Mouse (Mus musculus) stomach, embryonic 16.5 days (tissue): Measurements from ENCODE around the gene Sorl1. TPM values are rescaled to one million over a fixed set of nuclear protein-coding genes. Genes with fewer than 3 reads are reported as not detected.

Source experiments
- ATAC-seq: fragments of 200-750 bp; cut with Nextera tagmentation; 2 replicates; pipeline ENCODE4 v1.8.0; 2017; ENCODE audit warnings: moderate number of reproducible peaks, moderate TSS enrichment; ENCODE audit not compliant: insufficient read depth, low FRiP score
- H3K27ac ChIP-seq: fragments of 300-500 bp; sonication (generic); 2 replicates; pipeline ENCODE4 v1.5.1; 2014; ENCODE audit warnings: low read length
- H3K27me3 ChIP-seq: fragments of 300-500 bp; sonication (generic); 2 replicates; pipeline ENCODE4 v1.6.1; 2014; ENCODE audit warnings: low read length, control low read depth, mixed read lengths; ENCODE audit not compliant: control insufficient read depth, insufficient read depth
- H3K36me3 ChIP-seq: fragments of 300-500 bp; sonication (generic); 2 replicates; pipeline ENCODE4 v1.6.1; 2014; ENCODE audit warnings: low read length; ENCODE audit not compliant: control insufficient read depth, insufficient read depth
- H3K4me1 ChIP-seq: fragments of 300-500 bp; sonication (generic); 2 replicates; pipeline ENCODE4 v1.6.1; 2014; ENCODE audit warnings: low read length, control low read depth, mixed read lengths; ENCODE audit not compliant: control insufficient read depth, insufficient read depth
- H3K4me2 ChIP-seq: fragments of 300-500 bp; sonication (generic); 2 replicates; pipeline ENCODE4 v1.6.1; 2014; ENCODE audit warnings: low read depth, low read length, mixed read lengths
- H3K4me3 ChIP-seq: fragments of 300-500 bp; sonication (generic); replicated peaks from 2 replicates; pipeline ENCODE4 v1.5.1; 2014; ENCODE audit warnings: mild to moderate bottlenecking, low read length
- H3K9ac ChIP-seq: fragments of 300-500 bp; sonication (generic); 2 replicates; pipeline ENCODE4 v1.6.1; 2014; ENCODE audit warnings: low read length
- H3K9me3 ChIP-seq: fragments of 300-500 bp; sonication (generic); replicated peaks from 2 replicates; pipeline ENCODE4 v1.6.1; 2016; ENCODE audit warnings: low read length, control low read depth; ENCODE audit not compliant: control insufficient read depth
- WGBS: fragments of 180-500 bp; shearing (Covaris S2); extraction: QIAGEN DNeasy Blood & Tissue Kit; methylation state at CpG from one replicate; pipeline ENCODE4 v1.1.7; 2014; 5-methylcytosine and 5-hydroxymethylcytosine counted together
- polyA plus RNA-seq: library from polyadenylated mRNA; unstranded; fragments of >200 nt; fragmentation: Nextera tagmentation; extraction: Ambion mirVana; gene quantifications from 2 replicates; pipeline ENCODE4 v1.2.1, GENCODE M21; 2015

Sorl1 gene
- polyA plus RNA-seq, 1 experiment from 2014 or later: 12.9 TPM

GRCm38 (mm10) chr9:42039000-42039992, 84.8 kb downstream of the Sorl1 start:
- no peaks in the 10 kb centered on the region for H3K9me3 ChIP-seq
- no peaks in the 10 kb centered on the region for H3K27me3 ChIP-seq
- H3K4me1 ChIP-seq: no peaks in the 10 kb centered on the region
- H3K36me3 ChIP-seq: no peaks in the 10 kb centered on the region
- no peak overlapping the region for H3K27ac ChIP-seq
- H3K4me3 ChIP-seq: no peak overlapping the region
- WGBS: 71% methylated on average over 18 of the region's 18 CpGs
- no peak overlapping the region for H3K9ac ChIP-seq
- no peak for ATAC-seq
- H3K4me2 ChIP-seq: no peak overlapping the region

- no peak for ATAC-seq
Measured at GRCm38 (mm10) chr9:42036885-42037284, 87.2 kb downstream of the Sorl1 start.

GRCm38 (mm10) chr9:42035995-42036394, 88.1 kb downstream of the Sorl1 start:
- Histone ChIP-seq H3K36me3 (no peaks in the 10 kb centered on the region), H3K4me2 (no peak overlapping the region), H3K4me3 (no peak overlapping the region), H3K27ac (no peak overlapping the region), H3K27me3 (no peaks in the 10 kb centered on the region), H3K9me3 (no peaks in the 10 kb centered on the region), H3K4me1 (no peaks in the 10 kb centered on the region), H3K9ac (no peak overlapping the region)
- 34% methylated on average over 5 of the region's 5 CpGs for WGBS
- ATAC-seq: no peak

More at GRCm38 (mm10) chr9:42036885-42037284, 87.2 kb downstream of the Sorl1 start:
- Histone ChIP-seq H3K9me3 (no peaks in the 10 kb centered on the region), H3K36me3 (no peaks in the 10 kb centered on the region), H3K27me3 (no peaks in the 10 kb centered on the region), H3K9ac (no peak overlapping the region), H3K27ac (no peak overlapping the region), H3K4me3 (no peak overlapping the region), H3K4me1 (no peaks in the 10 kb centered on the region), H3K4me2 (no peak overlapping the region)
- 90% methylated on average over 11 of the region's 11 CpGs for WGBS

- Histone ChIP-seq H3K4me3 (no peak overlapping the region), H3K36me3 (no peaks in the 10 kb centered on the region), H3K27me3 (no peaks in the 10 kb centered on the region), H3K9ac (no peak overlapping the region), H3K4me1 (no peaks in the 10 kb centered on the region), H3K27ac (no peak overlapping the region), H3K9me3 (no peaks in the 10 kb centered on the region), H3K4me2 (no peak overlapping the region)
- ATAC-seq: no peak
- WGBS: 54% methylated on average over 12 of the region's 12 CpGs
Measured at GRCm38 (mm10) chr9:42035213-42035765, 88.8 kb downstream of the Sorl1 start.

- H3K4me2 ChIP-seq: no peak overlapping the region
- no peaks in the 10 kb centered on the region for H3K27me3 ChIP-seq
- no peaks in the 10 kb centered on the region for H3K9me3 ChIP-seq
- no peak for ATAC-seq
- H3K27ac ChIP-seq: no peak overlapping the region
- no peaks in the 10 kb centered on the region for H3K36me3 ChIP-seq
- WGBS: 59% methylated on average over 9 of the region's 9 CpGs
- H3K4me3 ChIP-seq: no peak overlapping the region
- H3K9ac ChIP-seq: no peak overlapping the region
- H3K4me1 ChIP-seq: no peaks in the 10 kb centered on the region
Measured at GRCm38 (mm10) chr9:42034116-42034520, 90.0 kb downstream of the Sorl1 start.

GRCm38 (mm10) chr9:42033291-42034115, 90.6 kb downstream of the Sorl1 start:
- H3K4me1 ChIP-seq: no peaks in the 10 kb centered on the region
- no peaks in the 10 kb centered on the region for H3K27me3 ChIP-seq
- H3K36me3 ChIP-seq: no peaks in the 10 kb centered on the region
- no peak overlapping the region for H3K4me2 ChIP-seq
- no peak overlapping the region for H3K4me3 ChIP-seq
- H3K9me3 ChIP-seq: no peaks in the 10 kb centered on the region
- no peak overlapping the region for H3K27ac ChIP-seq
- 71% methylated on average over 19 of the region's 19 CpGs for WGBS
- no peak overlapping the region for H3K9ac ChIP-seq
- ATAC-seq: no peak

DNA sequence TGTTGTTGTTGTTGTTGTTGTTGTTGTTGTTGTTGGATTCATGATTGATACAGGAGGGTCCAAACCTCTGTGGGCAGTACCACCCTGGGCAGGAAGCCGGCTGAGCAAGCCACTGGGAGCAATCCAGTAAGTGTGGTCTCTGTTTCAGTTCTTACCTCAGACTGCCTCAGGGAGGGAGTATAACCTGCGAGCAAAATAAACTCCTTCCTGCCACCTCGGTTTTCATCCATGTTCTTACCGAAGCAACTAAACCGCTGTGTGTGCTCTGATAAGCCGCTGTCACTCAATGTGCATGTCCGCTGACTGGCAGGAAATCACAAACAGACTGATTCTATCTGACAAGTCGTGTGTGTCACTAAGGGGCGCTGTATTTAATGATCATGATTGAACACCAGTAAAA, 91.7 kb downstream of the Sorl1 start:
- ATAC-seq: no peak
- no peak overlapping the region for H3K4me3 ChIP-seq
- H3K36me3 ChIP-seq: no peaks in the 10 kb centered on the region
- H3K9ac ChIP-seq: no peak overlapping the region
- no peak overlapping the region for H3K27ac ChIP-seq
- WGBS: 67% methylated on average over 9 of the region's 9 CpGs
- H3K9me3 ChIP-seq: no peaks in the 10 kb centered on the region
- no peak overlapping the region for H3K4me2 ChIP-seq
- H3K4me1 ChIP-seq: no peaks in the 10 kb centered on the region
- H3K27me3 ChIP-seq: no peaks in the 10 kb centered on the region

- 61% methylated on average over 4 of the region's 4 CpGs for WGBS
- Histone ChIP-seq H3K27me3 (no peaks in the 10 kb centered on the region), H3K4me3 (no peak overlapping the region), H3K9ac (no peak overlapping the region), H3K36me3 (no peaks in the 10 kb centered on the region), H3K4me2 (no peak overlapping the region), H3K27ac (no peak overlapping the region), H3K9me3 (no peaks in the 10 kb centered on the region), H3K4me1 (no peaks in the 10 kb centered on the region)
- ATAC-seq: no peak
Measured at GRCm38 (mm10) chr9:42028807-42029206, 95.3 kb downstream of the Sorl1 start.

- no peak overlapping the region for H3K27ac ChIP-seq
- no peak overlapping the region for H3K9ac ChIP-seq
- H3K4me2 ChIP-seq: no peak overlapping the region
- H3K9me3 ChIP-seq: no peaks in the 10 kb centered on the region
- H3K36me3 ChIP-seq: no peaks in the 10 kb centered on the region
- H3K4me3 ChIP-seq: no peak overlapping the region
- no peak for ATAC-seq
- 74% methylated on average over 9 of the region's 9 CpGs for WGBS
- H3K4me1 ChIP-seq: no peaks in the 10 kb centered on the region
- H3K27me3 ChIP-seq: no peaks in the 10 kb centered on the region
Measured at GRCm38 (mm10) chr9:42024257-42024656, 99.8 kb downstream of the Sorl1 start.
